Mouse (Mus musculus): ENCODE measurements at regions not wholly inside any gene's neighbourhood (a gene's known extent, or its start where the extent isn't known, plus 50 kb on each side); places are given as distances from the start of the nearest gene placed in this dataset.
"Not testable (repeated sequence)": the region's sequence is repeated elsewhere in the genome, so short reads cannot be mapped to it uniquely, and the experiment has no call there.

DNA sequence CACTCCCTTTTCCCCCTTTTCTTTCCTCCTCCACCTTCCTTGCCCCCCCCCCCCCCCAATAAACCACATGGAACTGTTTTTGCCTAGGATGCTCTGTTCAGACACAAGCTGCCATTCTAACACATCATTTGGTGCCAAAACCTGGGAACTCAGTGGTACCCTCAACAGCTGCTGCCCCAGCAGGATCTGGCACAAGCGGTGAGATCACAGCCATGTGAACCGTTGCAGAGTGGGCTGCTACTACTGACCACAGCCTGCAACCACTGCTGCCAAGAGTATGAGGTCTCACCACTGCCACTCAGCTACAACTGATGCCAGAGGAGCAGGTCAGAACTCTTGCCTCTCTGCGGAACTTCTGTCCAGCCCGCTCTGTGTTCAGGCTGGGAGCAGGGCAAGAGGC, 206.2 kb downstream of the Pcsk1 start:
- DNase-seq (ENCODE audit: low read depth, low spot score) = no peak

DNA sequence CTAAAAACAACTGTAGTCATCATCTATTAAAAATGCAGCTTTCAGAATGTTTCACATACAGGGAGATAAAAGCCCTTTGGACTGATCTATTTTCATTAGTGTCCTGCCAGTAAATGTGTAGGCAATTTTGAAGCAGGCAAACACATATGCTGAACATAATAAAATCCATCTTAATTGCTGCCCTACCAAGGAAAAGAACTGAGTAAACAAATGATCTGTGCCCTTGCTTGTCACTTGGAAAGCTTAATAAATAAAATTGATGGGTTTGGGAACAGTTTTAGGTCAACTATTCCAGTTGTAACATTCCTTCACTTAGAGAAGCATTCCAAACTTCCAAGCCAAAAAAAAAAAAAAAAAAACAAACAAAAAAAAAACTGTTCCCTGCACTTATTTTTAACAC, 230.2 kb downstream of the Pcsk1 start:
- DNase-seq (ENCODE audit: low read depth, low spot score) = no peak

DNA sequence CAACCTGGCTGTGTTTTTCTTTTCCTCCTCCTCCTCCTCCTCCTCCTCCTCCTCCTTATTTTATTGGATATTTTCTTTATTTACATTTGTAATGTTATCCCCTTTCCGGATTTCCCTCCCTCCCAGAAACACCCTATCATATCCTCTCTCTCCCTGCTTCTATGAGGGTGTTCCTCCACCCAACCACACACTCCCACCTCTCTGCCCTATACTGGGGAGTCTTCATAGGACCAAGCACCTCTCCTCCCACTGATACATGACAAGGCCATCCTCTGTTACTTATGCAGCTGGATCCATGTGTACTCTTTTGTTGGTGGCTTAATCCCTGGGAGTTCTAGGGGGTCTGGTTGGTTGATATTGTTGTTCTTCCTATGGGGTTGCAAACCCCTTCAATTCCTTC, 230.6 kb downstream of the Pcsk1 start:
- no peak for DNase-seq (ENCODE audit: low read depth, low spot score)

DNA sequence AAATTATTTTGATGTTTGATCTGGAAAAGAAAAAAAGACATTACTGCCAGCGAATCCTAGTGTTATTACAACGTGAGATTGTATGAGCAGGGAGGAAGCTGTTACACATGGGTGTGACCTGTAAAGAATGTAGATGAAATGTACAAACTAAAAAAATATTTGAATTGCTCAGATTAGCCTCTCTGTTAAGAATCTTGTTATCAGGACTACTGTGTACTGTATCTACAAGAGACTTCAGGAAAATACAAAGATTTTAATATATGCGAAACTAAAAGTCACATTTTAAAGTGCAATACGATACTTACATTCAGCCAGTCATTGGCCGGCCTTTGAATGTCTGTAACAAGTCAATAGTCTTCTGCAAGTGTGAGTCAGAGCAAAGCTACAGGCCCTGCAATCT, 247.4 kb downstream of the Pcsk1 start:
- no peak for DNase-seq (ENCODE audit: low read depth, low spot score)

DNA sequence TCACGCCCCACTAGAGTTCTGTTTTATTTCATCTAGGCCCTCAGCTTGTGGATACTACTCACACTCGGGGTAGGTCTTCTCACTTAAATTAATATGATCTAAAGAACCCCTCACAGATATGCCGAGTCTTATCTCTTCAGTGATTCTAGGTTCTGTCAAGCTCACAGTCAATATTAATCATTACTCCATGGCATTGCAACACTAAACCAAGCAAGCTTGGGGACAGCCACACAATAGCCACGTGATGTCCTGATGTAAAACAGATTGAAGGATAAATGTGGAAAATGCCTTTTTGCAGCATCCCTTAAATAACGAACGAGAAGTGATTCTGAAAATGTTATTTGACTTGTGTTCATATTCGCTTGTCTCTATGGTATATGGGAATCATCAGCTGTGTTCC, 253.8 kb downstream of the Pcsk1 start:
- no peak for DNase-seq (ENCODE audit: low read depth, low spot score)

DNA sequence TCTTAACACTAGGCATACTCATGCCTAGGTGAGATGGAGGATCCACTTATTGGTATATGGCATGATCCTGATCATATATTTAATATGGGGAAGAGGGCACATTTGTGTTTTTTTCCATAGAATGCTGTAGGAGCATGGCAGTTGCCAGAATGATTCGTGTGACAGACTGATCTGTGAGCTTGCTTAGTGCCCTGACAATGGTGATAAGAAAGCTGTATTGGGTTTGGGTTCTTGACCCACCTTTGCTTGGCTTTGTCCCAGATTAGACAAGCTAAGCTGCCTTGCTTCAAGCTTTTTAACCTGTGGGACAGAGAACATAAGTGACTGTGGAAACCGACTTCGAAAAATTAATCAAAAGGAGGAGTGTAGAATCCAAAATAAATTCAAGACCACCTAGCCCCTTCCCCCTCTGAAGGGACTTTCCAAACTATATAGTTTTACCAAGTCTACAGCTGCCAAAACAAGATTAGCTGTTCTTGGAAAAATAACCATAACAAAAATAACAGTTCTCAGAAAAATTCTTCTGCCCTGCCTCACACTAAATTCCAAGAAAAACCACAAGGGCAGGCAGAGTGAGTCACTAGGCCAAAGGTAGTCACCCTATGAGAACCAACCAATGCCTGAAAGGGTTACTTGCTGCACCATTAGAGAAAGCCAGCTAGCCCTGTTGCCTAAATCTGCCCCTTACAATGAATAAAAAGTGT, 277.2 kb downstream of the Pcsk1 start:
- DNase-seq (ENCODE audit: low read depth, low spot score) = no peak

DNA sequence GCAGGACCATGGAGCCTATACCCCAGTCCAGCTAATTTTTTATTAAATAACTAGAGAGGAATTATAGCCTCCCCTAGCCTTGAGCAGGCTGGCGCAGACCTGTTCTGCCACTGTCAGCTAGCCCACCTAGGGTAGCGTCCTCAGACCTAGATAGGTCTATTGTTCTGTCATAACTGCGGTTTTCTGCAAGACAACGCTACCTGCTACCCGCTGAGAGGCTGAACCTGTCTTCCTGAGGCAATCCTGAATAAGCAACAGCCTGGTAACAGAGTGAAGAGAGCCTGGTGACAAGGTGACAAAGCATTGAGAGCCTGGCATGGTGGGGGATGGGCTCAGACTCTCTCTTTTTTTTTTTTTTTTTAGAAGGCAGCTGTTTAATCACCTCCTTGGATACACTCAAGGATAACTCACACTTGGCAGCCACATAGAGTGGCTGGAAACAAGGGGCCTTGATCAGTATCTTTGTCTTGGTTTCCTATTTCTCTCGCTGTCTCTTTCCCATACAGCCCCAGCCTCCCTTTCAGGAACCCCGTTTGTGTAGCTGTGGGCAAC, 278.7 kb downstream of the Pcsk1 start:
- no peak for DNase-seq (ENCODE audit: low read depth, low spot score)

DNA sequence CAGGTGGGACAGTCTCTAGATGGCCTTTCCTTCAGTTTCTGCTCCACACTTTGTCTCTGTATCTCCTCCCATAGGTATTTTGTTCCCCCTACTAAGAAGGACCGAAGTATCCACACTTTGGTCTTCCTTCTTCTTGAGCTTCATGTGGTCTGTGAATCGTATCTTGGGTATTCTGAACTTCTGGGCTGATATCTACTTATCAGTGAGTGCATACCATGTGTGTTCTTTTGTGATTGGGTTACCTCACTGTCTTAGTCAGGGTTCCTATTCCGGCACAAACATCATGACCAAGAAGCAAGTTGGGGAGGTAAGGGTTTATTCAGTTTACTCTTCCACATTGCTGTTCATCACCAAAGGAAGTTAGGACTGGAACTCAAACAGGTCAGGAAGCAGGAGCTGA, 287.5 kb downstream of the Pcsk1 start:
- not testable (repeated sequence) for DNase-seq (ENCODE audit: low read depth, low spot score)

DNA sequence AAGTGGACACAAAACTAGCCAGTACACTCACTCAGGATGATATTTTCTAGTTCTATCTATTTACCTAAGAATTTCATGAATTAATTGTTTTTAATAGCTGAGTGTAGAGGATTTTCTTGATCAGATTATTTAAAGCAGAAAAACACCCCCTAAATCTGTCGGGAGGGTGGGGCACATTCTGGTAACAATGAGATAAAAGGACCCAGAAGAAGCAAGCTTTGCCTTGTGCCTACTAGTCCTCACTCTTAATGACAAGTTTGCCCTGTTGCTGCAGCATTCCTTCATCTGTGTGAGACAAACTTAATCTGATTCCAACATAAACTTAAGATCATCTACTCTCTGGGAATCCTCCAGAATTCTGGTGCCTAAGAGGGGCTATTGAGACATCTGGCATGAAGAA, 288.1 kb downstream of the Pcsk1 start:
- DNase-seq (ENCODE audit: low read depth, low spot score) = no peak

DNA sequence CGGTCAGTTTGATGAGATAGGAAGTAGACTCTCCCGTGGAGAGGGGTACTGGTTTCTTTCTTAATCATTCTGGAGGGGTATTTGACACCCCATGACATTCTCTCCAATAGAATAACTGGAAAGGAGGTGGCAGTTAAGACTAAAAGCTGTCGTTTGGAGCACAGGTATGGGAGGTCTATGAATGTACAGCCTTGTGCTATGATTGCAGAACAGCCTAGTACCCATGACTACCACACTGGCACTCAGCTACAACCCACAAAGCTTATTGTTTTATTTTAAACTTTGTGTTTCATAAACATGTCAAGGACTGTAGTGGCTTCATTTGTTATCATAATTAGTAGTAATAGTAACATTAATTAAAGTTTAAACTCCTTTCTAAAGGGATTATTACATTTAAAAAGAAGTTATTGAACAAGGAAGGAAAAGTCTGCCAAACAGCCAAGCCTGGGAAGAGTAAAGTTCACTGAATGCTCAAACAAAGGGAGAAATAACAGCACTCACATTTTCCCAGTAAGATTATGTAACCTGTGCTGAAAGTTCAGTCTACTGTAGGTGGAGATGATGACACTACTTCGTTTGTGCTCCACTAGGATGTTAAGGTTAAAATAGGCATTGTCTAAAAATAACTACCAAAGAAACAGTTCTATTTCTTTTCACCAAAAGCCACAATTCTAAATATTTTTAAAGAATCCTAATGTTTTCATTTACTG, 295.2 kb downstream of the Pcsk1 start:
- DNase-seq (ENCODE audit: low read depth, low spot score) = no peak

DNA sequence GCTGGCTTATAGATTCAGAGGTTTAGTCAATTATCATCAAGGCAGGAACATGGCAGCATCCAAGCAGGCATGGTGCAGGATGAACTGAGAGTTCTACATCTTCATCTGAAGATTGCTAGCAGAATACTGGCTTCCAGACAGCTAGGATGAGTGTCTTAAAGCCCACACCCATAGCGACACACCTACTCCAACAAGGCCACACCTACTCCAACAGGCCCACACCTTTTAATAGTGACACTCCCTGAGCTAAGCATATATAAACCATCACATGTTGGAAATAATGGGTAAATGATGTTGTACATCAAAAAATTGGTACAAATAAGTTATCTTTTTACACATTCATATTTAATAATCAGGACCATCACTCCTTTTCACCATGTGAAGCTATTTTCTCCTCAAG, 299.6 kb downstream of the Pcsk1 start:
- no peak for DNase-seq (ENCODE audit: low read depth, low spot score)

DNA sequence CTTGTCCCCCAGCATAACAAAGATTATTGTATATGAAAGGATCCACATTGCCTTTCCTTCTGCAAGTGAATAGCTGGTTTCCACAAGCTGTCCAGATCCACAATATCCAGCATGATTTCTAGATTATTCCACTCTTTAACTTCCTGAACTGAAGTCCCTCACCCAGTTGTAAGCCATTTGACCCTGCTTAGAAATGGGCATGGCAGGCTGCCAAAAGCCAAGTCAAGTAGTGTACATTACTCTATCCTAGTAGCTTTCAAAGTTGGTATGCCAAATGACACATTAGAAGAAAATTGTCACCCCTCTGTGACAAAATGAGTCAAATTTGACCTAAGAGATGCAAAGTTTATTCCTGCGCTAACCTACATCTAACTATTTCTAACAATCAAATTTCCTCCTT, 300.6 kb downstream of the Pcsk1 start:
- no peak for DNase-seq (ENCODE audit: low read depth, low spot score)

DNA sequence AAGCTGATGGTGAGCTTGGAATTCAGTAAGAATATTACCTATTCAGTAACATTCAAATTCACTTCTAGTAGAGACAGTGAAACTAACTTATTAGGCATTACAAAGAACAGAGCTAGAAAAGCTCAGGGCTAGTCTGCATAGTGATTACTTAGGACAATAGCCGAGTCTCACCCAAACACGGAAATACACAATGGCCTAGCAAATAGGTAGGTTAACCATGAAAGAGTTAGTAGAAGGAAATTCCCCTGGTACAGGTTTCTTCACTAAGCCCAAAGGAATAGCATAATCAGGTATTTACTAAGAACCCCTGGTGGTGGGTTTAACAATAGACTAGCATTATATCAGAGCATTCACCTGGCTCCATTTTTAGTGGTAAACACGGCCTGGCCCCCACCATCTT, 306.7 kb upstream of the Ell2 start:
- DNase-seq (ENCODE audit: low read depth, low spot score) = not testable (repeated sequence)

DNA sequence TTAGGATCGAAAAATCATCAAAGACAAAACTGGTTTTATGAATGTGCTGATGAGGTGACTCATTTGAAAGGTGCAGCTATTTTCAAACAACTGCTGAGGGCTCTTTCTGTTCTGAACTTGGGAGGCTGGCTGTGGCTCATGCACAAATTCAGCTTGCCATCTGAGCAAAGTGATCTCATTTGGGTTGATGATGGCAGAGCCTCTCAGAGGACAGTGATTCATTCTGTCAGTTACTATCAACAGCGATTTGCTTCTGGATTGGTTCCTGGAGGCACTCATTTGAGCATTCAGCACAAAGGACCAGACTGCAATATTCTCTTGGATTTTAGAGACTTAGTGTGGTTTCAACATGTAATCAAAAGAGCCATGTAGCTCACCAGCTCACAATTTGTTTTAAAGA, 285.8 kb upstream of the Ell2 start:
- peak; percentile 0 for DNase-seq (ENCODE audit: low read depth, low spot score)

DNA sequence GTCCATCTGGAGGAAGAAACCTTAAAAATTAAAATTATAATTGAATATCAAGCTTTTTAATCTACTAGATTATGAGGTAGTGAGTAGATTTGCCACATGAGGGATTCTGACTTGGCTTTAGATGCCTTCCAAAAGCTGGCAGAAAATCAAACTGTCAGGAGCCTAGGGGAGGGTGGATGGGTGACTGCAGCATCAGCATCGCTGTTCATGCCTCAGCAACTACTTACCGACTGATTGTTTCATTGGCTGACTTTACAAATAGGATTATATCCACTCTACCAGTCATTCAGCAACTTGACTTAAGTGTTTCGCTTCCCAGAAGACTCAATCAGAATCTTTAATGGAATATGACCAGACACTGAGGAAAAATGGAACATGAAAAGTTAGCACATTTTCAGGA, 279.6 kb upstream of the Ell2 start:
- DNase-seq (ENCODE audit: low read depth, low spot score) = peak; percentile 21

DNA sequence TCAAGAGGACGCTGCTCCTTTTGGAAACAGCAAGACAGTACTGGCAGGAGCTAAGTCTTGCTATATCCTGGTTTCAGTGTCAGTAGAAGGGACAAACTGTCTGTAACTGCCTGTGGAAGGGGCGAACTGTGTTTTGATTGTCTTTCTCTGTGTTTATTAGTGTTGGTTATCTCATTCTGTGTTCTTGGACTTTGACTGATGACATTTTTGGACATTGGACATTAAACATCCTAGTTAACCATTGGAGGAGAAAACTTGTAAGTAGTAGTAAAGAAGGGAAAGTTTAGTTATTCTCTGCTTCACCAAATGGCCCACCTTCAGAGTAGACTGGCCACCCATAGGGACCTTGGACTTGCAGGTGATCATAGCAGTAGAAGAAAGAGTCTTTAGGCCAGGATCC, 267.4 kb upstream of the Ell2 start:
- DNase-seq (ENCODE audit: low read depth, low spot score) = no peak

DNA sequence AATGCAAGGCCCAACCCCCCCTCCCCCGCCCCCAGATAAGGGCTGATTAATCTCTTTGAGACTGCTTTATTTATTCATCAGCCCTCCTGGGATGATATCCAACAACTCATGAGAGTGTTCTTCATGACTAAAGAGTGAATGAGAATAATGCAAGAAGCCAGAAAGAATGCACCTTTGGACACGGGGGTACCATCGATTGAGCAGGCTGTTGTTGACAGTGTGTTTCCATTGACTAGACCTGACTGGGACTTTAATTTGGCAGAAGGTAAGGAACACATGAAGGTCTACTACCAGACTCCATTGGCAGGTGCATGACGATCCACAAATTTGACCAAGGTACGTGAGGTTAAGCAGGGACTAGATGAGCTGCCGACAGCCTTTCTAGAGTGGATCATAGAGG, 266.5 kb upstream of the Ell2 start:
- DNase-seq (ENCODE audit: low read depth, low spot score) = no peak

DNA sequence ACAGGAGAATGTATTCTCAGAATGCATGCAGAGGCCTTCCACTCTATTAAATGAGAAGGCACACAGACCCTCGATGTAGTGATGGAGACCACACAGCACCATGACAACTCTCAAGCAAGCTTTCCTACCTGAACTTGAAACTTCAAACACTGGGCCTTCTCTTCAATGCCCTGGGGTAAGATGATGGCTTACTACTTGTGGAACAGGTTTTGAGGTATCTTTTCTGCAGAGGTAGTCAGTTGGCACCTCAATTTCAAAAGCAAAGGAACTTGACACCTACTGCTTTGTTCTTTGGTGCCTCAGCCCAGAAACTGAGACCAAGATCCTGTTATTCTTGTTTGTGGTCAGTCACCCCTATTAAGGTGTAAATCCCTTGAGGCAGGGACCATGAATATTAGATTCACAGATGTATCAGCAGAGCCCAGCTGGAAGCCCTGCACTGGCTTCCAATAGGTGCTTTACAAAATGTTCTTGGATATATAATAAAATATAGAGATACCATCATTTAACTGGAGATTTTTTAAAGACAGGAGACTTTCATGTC, 246.2 kb upstream of the Ell2 start:
- DNase-seq (ENCODE audit: low read depth, low spot score) = no peak

DNA sequence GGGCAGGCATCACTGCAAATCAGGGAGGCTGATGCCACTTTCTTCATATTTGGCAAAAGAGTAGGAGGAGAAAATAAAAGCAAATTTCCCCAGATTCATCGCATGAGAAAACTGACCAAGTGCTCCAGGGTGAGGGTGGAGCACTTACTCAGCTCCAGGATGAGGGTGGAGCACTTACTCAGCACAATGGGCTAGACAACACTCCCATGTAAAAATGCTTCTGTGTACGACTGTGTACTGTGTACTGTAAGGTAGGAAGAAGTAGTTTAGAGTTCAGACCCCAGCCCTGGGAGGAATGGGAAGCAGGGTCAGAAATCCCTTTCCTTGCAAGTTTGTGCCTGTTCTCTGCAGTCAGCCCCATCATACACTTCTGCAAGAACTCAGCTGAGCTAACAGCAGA, 245.3 kb upstream of the Ell2 start:
- DNase-seq (ENCODE audit: low read depth, low spot score) = no peak

DNA sequence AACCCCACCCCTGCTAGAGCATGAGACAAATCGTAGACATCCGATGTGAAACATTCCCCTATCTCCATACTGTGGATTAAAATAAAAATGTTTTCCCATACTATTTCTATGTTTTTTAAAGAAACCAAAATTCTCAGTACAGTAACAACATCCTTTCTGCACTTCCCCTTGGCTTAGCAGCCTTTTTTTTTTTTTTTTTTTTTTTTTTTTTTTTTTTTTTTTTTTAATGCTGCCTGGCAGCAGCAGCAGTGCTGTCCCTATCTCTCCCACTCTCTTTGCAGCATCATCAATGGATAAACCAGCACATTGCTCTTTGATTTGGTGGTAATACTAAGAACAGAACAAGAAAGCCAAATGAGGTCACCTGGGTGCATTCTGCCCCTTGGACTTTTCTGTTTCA, 239.3 kb upstream of the Ell2 start:
- no peak for DNase-seq (ENCODE audit: low read depth, low spot score)

DNA sequence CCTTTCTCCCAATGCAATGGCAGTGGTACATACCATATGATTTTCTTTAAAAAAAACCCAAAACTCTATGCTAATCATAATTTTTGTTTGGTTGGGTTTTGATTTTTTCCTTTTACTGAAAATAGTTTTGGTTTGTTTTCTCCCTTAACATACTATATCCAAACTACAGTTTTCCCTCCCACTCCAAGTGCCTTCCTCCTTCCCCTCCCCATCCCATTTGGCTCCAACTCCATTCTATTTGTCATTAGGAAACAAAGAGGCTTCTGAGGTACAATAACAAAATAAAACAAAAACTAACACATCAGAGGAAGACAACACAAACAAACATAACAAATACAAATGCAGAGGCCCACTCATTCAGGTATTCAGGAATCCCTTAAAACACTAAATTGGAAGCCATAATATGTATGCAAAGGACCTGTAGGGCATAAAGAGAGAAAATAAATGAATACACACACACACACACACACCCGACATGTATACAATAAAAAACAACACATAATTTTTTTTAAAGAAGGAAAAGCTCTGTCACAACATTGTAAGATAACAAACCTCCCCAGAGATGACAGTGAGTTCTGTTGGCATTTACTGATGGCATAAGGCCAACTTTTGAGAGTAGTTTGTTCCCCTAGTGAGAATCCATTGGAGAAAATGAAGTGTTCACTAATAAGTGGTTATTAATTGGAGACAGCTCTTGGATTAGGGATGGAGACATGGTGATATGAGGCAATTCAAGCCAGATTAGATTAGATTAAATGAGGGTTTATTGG, 230.5 kb upstream of the Ell2 start:
- DNase-seq (ENCODE audit: low read depth, low spot score) = no peak
